Mouse (Mus musculus) ES-Bruce4 (cell line): Measurements from ENCODE around the gene Kat6b.

Experiments used
- CTCF ChIP-seq: IDR thresholded peaks from one replicate; pipeline ENCODE4 v1.8.1; 2011; ENCODE audit warnings: low read depth, low read length
- EP300 ChIP-seq: IDR thresholded peaks from 2 replicates; pipeline ENCODE4 v1.6.1; 2011; ENCODE audit warnings: low read depth, low read length; ENCODE audit not compliant: insufficient read depth
- POLR2A ChIP-seq: IDR thresholded peaks from one replicate; pipeline ENCODE4 v1.8.1; 2011; ENCODE audit warnings: low read length; ENCODE audit not compliant: insufficient read depth

DNA sequence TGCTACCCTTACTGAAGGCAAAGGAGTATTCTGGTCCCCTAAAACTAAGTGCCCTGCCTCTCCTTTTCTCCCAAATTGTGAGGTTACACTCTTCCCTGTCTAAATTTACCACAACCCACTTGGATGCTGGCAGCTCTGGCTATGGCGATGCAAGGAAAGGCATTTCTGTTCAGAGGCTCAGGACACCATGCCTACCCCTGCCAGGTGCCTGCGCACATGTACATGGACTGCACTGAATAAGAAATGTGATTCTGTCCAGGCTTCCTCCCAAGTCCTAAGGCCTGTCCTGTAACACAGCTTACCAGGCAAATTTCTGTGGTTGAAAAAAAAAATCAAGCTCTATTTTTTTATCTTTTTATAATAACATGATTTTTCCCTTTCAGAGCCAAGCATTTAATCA is 195.0 kb downstream of the Kat6b start:
- no peak for TF ChIP-seq POLR2A
- no peak for TF ChIP-seq EP300
- no peak for TF ChIP-seq CTCF
